Mouse (Mus musculus) embryonic facial prominence, embryonic 12.5 days (tissue): ENCODE results near the gene Tfap2a. TPM values are rescaled to one million over a fixed set of nuclear protein-coding genes. Genes with fewer than 3 reads are reported as not detected.

ENCODE experiments used
- ATAC-seq: fragments of 200-750 bp; cut with Nextera tagmentation; 2 replicates; pipeline ENCODE4 v1.8.0; 2017; ENCODE audit not compliant: insufficient number of reproducible peaks, insufficient read depth, low FRiP score, low TSS enrichment
- H3K27ac ChIP-seq: fragments of 300-500 bp; sonication (generic); 2 replicates; pipeline ENCODE4 v1.5.1; 2016; ENCODE audit warnings: mild to moderate bottlenecking
- H3K27me3 ChIP-seq: fragments of 300-500 bp; sonication (generic); 2 replicates; pipeline ENCODE4 v1.6.1; 2016; ENCODE audit warnings: mild to moderate bottlenecking, moderate library complexity
- H3K36me3 ChIP-seq: fragments of 300-500 bp; sonication (generic); 2 replicates; pipeline ENCODE4 v1.6.1; 2016; ENCODE audit warnings: mild to moderate bottlenecking
- H3K4me1 ChIP-seq: fragments of 300-500 bp; sonication (generic); 2 replicates; pipeline ENCODE4 v1.6.1; 2016
- H3K4me2 ChIP-seq: fragments of 300-500 bp; sonication (generic); replicated peaks from 2 replicates; pipeline ENCODE4 v1.6.1; 2016; ENCODE audit warnings: mild to moderate bottlenecking, moderate library complexity
- H3K4me3 ChIP-seq: fragments of 300-500 bp; sonication (generic); 2 replicates; pipeline ENCODE4 v1.5.1; 2016; ENCODE audit warnings: mild to moderate bottlenecking
- H3K9ac ChIP-seq: fragments of 300-500 bp; sonication (generic); 2 replicates; pipeline ENCODE4 v1.6.1; 2016; ENCODE audit warnings: mild to moderate bottlenecking, moderate library complexity
- H3K9me3 ChIP-seq: fragments of 300-500 bp; sonication (generic); 2 replicates; pipeline ENCODE4 v1.6.1; 2016; ENCODE audit warnings: mild to moderate bottlenecking, moderate library complexity
- WGBS: fragments of 180-500 bp; shearing (Covaris S2); methylation state at CpG from one replicate; pipeline ENCODE4 v1.1.7; 2016; 5-methylcytosine and 5-hydroxymethylcytosine counted together
- polyA plus RNA-seq: library from polyadenylated mRNA; unstranded; fragments of >200 nt; fragmentation: Nextera tagmentation; extraction: Ambion mirVana; gene quantifications from 2 replicates; pipeline ENCODE4 v1.2.1, GENCODE M21; 2016

Gene Tfap2a
- polyA plus RNA-seq, 1 experiment from 2014 or later = 9.5 TPM

GRCm38 (mm10) chr13:40709321-40710061 is 28.7 kb downstream of the Tfap2a start:
- Histone ChIP-seq H3K9me3 (no peaks in the 10 kb centered on the region), H3K27me3 (peaks cover 77% of the 10 kb centered on the region), H3K36me3 (no peaks in the 10 kb centered on the region), H3K27ac (no peak overlapping the region), H3K4me1 (peaks cover 22% of the 10 kb centered on the region; the same call in 1 of the 2 replicates), H3K4me3 (peak overlapping the region; percentile 20), H3K9ac (no peak overlapping the region), H3K4me2 (peak overlapping the region; percentile 45)
- 1% methylated on average over 21 of the region's 21 CpGs for WGBS
- ATAC-seq = no peak

- 0% methylated on average over 26 of the region's 26 CpGs for WGBS
- H3K27me3 ChIP-seq = peaks cover 76% of the 10 kb centered on the region
- H3K4me1 ChIP-seq = peaks cover 26% of the 10 kb centered on the region; the same call in 1 of the 2 replicates
- no peaks in the 10 kb centered on the region for H3K36me3 ChIP-seq
- H3K9me3 ChIP-seq = no peaks in the 10 kb centered on the region
- ATAC-seq = no peak
- no peak overlapping the region for H3K27ac ChIP-seq
- H3K4me3 ChIP-seq = peak overlapping the region; percentile 20
- no peak overlapping the region for H3K9ac ChIP-seq
- H3K4me2 ChIP-seq = peak overlapping the region; percentile 45
Measured at GRCm38 (mm10) chr13:40708913-40709312, 29.3 kb downstream of the Tfap2a start.

- 2% methylated on average over 5 of the region's 5 CpGs for WGBS
- no peaks in the 10 kb centered on the region for H3K36me3 ChIP-seq
- peaks cover 79% of the 10 kb centered on the region for H3K27me3 ChIP-seq
- peaks cover 28% of the 10 kb centered on the region; the same call in 1 of the 2 replicates for H3K4me1 ChIP-seq
- H3K9ac ChIP-seq = no peak overlapping the region
- H3K4me2 ChIP-seq = no peak overlapping the region
- H3K9me3 ChIP-seq = no peaks in the 10 kb centered on the region
- H3K4me3 ChIP-seq = no peak overlapping the region
- H3K27ac ChIP-seq = no peak overlapping the region
- no peak for ATAC-seq
Measured at GRCm38 (mm10) chr13:40708271-40708670, 29.9 kb downstream of the Tfap2a start.

- H3K9me3 ChIP-seq = no peaks in the 10 kb centered on the region
- H3K4me3 ChIP-seq = no peak overlapping the region
- H3K27me3 ChIP-seq = peaks cover 86% of the 10 kb centered on the region
- ATAC-seq = no peak
- peaks cover 32% of the 10 kb centered on the region; the same call in 1 of the 2 replicates for H3K4me1 ChIP-seq
- H3K4me2 ChIP-seq = no peak overlapping the region
- no peaks in the 10 kb centered on the region for H3K36me3 ChIP-seq
- no peak overlapping the region for H3K27ac ChIP-seq
- no peak overlapping the region for H3K9ac ChIP-seq
- 26% methylated on average over 3 of the region's 3 CpGs for WGBS
Measured at GRCm38 (mm10) chr13:40707646-40708045, 30.5 kb downstream of the Tfap2a start.

GRCm38 (mm10) chr13:40706612-40707011 is 31.6 kb downstream of the Tfap2a start:
- ATAC-seq = no peak
- H3K36me3 ChIP-seq = no peaks in the 10 kb centered on the region
- H3K4me1 ChIP-seq = peaks cover 32% of the 10 kb centered on the region; the same call in 1 of the 2 replicates
- 10% methylated on average over 5 of the region's 5 CpGs for WGBS
- H3K27me3 ChIP-seq = peaks cover 87% of the 10 kb centered on the region
- no peak overlapping the region for H3K4me3 ChIP-seq
- no peaks in the 10 kb centered on the region for H3K9me3 ChIP-seq
- H3K4me2 ChIP-seq = no peak overlapping the region
- no peak overlapping the region for H3K9ac ChIP-seq
- no peak overlapping the region for H3K27ac ChIP-seq

- ATAC-seq = no peak
- Histone ChIP-seq H3K27ac (no peak overlapping the region), H3K9me3 (no peaks in the 10 kb centered on the region), H3K4me2 (no peak overlapping the region), H3K9ac (no peak overlapping the region), H3K27me3 (peaks cover 87% of the 10 kb centered on the region), H3K4me1 (peaks cover 32% of the 10 kb centered on the region; the same call in 1 of the 2 replicates), H3K36me3 (no peaks in the 10 kb centered on the region), H3K4me3 (no peak overlapping the region)
- WGBS = 13% methylated on average over 4 of the region's 4 CpGs
Measured at GRCm38 (mm10) chr13:40705821-40706425, 32.3 kb downstream of the Tfap2a start.

GRCm38 (mm10) chr13:40704864-40705455 is 33.2 kb downstream of the Tfap2a start:
- H3K27ac ChIP-seq = no peak overlapping the region
- peaks cover 90% of the 10 kb centered on the region for H3K27me3 ChIP-seq
- peak overlapping the region; percentile 25 for H3K4me3 ChIP-seq
- WGBS = under 1% methylated on average over 28 of the region's 28 CpGs
- H3K9ac ChIP-seq = no peak overlapping the region
- H3K4me2 ChIP-seq = peak overlapping the region; percentile 51
- H3K36me3 ChIP-seq = no peaks in the 10 kb centered on the region
- peaks cover 32% of the 10 kb centered on the region; the same call in 1 of the 2 replicates for H3K4me1 ChIP-seq
- no peak for ATAC-seq
- no peaks in the 10 kb centered on the region for H3K9me3 ChIP-seq

GRCm38 (mm10) chr13:40703982-40704501 is 34.1 kb downstream of the Tfap2a start:
- H3K4me3 ChIP-seq = peak overlapping the region; percentile 25
- H3K4me1 ChIP-seq = peaks cover 30% of the 10 kb centered on the region; the same call in 1 of the 2 replicates
- H3K4me2 ChIP-seq = peak overlapping the region; percentile 51
- peaks cover 89% of the 10 kb centered on the region for H3K27me3 ChIP-seq
- H3K36me3 ChIP-seq = no peaks in the 10 kb centered on the region
- H3K9me3 ChIP-seq = no peaks in the 10 kb centered on the region
- ATAC-seq = no peak
- no peak overlapping the region for H3K27ac ChIP-seq
- peak overlapping the region; percentile 30; the same call in 1 of the 2 replicates for H3K9ac ChIP-seq
- under 1% methylated on average over 38 of the region's 38 CpGs for WGBS

- peaks cover 82% of the 10 kb centered on the region for H3K27me3 ChIP-seq
- 5% methylated on average over 19 of the region's 19 CpGs for WGBS
- no peak overlapping the region for H3K4me3 ChIP-seq
- no peak overlapping the region for H3K27ac ChIP-seq
- H3K36me3 ChIP-seq = no peaks in the 10 kb centered on the region
- no peak overlapping the region for H3K9ac ChIP-seq
- no peaks in the 10 kb centered on the region for H3K9me3 ChIP-seq
- H3K4me1 ChIP-seq = peaks cover 23% of the 10 kb centered on the region; the same call in 1 of the 2 replicates
- no peak overlapping the region for H3K4me2 ChIP-seq
- no peak for ATAC-seq
Measured at GRCm38 (mm10) chr13:40703123-40703797, 34.9 kb downstream of the Tfap2a start.

- Histone ChIP-seq H3K9me3 (no peaks in the 10 kb centered on the region), H3K36me3 (no peaks in the 10 kb centered on the region), H3K4me1 (peaks cover 23% of the 10 kb centered on the region; the same call in 1 of the 2 replicates), H3K4me2 (no peak overlapping the region), H3K9ac (no peak overlapping the region), H3K4me3 (no peak overlapping the region), H3K27ac (no peak overlapping the region), H3K27me3 (peaks cover 82% of the 10 kb centered on the region)
- WGBS = 9% methylated on average over 30 of the region's 30 CpGs
- no peak for ATAC-seq
Measured at GRCm38 (mm10) chr13:40702361-40703122, 35.6 kb downstream of the Tfap2a start.
